Mouse (Mus musculus): Measurements from ENCODE around the gene Cacna1c. TPM values are rescaled to one million over a fixed set of nuclear protein-coding genes. Genes with fewer than 3 reads are reported as not detected.
A peak's percentile ranks its signal among the peaks of the same experiment; 100 is the strongest.

Gene Cacna1c
- total and polyA plus RNA-seq, 2 experiments from 2014 or later = 5.1 to 39.4 TPM

DNA sequence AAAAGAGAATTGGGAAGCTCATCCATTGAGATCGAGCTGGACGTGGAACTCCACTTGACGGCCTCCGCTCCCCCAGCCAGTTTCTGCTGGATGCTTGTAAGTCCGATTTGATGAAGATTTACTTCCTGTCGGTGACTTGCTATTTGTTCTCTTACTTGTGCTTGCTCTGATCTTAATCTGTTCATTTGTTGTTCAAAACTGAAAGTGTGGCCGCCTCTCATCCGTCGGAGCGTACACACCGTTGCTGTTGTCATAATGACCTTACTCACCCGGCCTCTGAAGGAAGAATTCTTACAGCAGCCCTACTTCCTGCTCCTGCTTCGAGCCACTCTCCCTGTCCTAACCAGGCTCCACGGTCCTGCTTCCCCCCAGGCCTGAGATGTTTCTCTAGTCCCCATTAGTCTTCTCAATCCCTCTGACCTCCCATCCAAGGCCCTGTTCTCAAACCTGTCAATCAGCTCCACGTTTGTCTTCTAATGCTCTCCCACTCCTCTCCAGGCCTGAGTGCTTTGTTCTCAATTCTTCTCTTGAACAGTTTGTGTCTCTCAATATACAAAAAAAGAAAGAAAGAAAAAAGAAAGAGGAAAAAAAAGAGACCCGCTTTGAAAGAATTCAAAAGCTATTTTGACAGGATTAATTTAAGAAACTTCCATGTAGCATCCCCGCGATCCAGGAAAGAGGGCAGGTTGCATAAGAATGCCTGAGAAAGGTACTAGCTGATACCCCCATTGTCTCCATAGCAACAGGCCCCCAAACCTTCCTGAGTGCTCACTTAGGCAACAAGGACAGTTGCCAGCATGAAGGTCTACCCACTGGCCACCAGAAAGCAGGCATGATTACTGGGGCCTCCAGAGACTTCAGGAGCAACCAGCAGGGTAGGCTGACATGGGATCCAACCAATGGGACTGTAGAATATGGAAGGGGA is 331.3 kb downstream of the Cacna1c start:
- ATAC-seq (no peak), DNase-seq (ENCODE audit: low spot score) (no peak)
- H3K27ac ChIP-seq = no peak overlapping the region
- H3K4me2 ChIP-seq (ENCODE audit: low read depth, low read length) = no peak overlapping the region
- 67% methylated on average over 18 of the region's 18 CpGs for WGBS
- H3K36me3 ChIP-seq (ENCODE audit: insufficient read depth, low read length) = no peaks in the 10 kb centered on the region
- H3K9me3 ChIP-seq (ENCODE audit: low read length) = no peaks in the 10 kb centered on the region
- no peak overlapping the region for H3K4me3 ChIP-seq (ENCODE audit: low read length)
- peaks cover 6% of the 10 kb centered on the region; the same call in 1 of the 2 replicates for H3K4me1 ChIP-seq (ENCODE audit: insufficient read depth, low read length)
- no peaks in the 10 kb centered on the region for H3K27me3 ChIP-seq (ENCODE audit: insufficient read depth, low read length)
- no peak for TF ChIP-seq CTCF (IDR thresholded peaks at IDR 0.05; ENCODE audit: low read depth)
- H3K9ac ChIP-seq (replicated peaks; ENCODE audit: low read length) = no peak overlapping the region

DNA sequence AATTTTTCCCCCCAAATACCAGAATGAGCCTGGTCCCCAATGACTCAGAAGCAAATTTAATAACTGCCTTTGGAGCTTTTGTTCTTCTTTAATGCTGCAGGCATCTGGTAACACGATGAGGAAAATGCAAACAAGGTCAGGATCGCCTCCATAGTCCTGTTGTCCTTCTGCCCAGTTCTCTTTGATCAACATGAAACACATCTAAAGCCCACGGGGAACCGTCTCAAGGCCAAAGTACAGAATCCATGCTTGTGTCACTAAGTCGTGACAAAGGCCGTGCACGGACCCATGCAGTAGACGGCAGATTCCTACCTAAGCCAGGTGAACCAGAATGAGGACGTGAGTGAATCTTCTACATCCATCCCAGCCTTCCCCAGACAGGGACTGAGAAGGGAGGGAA is 333.5 kb downstream of the Cacna1c start:
- ATAC-seq (no peak), DNase-seq (ENCODE audit: low spot score) (no peak)
- no peak overlapping the region for H3K9ac ChIP-seq (replicated peaks; ENCODE audit: low read length)
- H3K36me3 ChIP-seq (ENCODE audit: insufficient read depth, low read length) = no peaks in the 10 kb centered on the region
- H3K9me3 ChIP-seq (ENCODE audit: low read length) = no peaks in the 10 kb centered on the region
- peaks cover 6% of the 10 kb centered on the region; the same call in 1 of the 2 replicates for H3K4me1 ChIP-seq (ENCODE audit: insufficient read depth, low read length)
- H3K4me2 ChIP-seq (ENCODE audit: low read depth, low read length) = no peak overlapping the region
- H3K27ac ChIP-seq = no peak overlapping the region
- 87% methylated on average over 9 of the region's 9 CpGs for WGBS
- H3K4me3 ChIP-seq (ENCODE audit: low read length) = no peak overlapping the region
- H3K27me3 ChIP-seq (ENCODE audit: insufficient read depth, low read length) = no peaks in the 10 kb centered on the region
- no peak for TF ChIP-seq CTCF (IDR thresholded peaks at IDR 0.05; ENCODE audit: low read depth)

DNA sequence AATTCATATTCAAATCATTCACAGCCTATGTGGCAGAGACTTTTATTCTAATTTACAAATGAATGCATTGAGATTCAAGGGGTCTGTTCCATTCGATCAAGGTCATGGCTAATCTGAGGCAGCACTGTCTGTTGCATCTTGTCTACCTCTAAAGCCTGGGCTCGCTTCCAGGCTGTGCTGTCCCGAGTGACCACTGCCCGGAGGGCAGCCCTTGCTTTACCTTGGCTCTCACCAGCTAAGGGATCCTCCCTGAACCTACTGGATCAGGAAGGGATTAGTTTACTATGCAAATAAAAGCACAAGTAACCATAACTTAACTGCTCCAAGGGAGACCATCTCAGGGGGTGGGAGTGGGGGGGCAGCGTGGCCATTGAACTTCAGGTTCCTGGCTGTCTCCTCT is 334.1 kb downstream of the Cacna1c start:
- H3K4me2 ChIP-seq (ENCODE audit: low read depth, low read length) = no peak overlapping the region
- H3K9ac ChIP-seq (replicated peaks; ENCODE audit: low read length) = no peak overlapping the region
- no peaks in the 10 kb centered on the region for H3K36me3 ChIP-seq (ENCODE audit: insufficient read depth, low read length)
- H3K4me3 ChIP-seq (ENCODE audit: low read length) = no peak overlapping the region
- H3K4me1 ChIP-seq (ENCODE audit: insufficient read depth, low read length) = peaks cover 6% of the 10 kb centered on the region; the same call in 1 of the 2 replicates
- DNase-seq (ENCODE audit: low spot score) (no peak), ATAC-seq (no peak)
- no peak overlapping the region for H3K27ac ChIP-seq
- TF ChIP-seq CTCF (IDR thresholded peaks at IDR 0.05; ENCODE audit: low read depth) = no peak
- H3K27me3 ChIP-seq (ENCODE audit: insufficient read depth, low read length) = no peaks in the 10 kb centered on the region
- 57% methylated on average over 5 of the region's 5 CpGs for WGBS
- H3K9me3 ChIP-seq (ENCODE audit: low read length) = no peaks in the 10 kb centered on the region

DNA sequence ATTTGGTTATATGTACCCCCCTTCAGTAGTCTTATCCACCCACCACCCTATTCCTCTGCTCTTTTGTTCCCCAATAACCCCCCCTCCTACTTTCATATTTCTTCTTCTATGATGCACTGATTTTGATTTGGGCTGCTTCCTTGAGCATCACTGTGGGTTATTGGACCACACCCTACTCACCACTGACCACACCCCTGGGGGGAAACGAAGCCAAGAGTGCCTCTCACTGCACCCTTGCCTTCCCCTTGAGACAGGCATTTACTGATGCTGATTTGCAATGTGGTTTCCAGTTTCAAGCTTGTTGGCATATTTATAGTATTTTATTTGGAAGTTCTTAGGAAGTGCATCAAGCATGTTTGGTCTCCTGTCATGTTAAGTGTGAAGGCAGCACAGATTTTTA is 337.8 kb downstream of the Cacna1c start:
- no peaks in the 10 kb centered on the region for H3K36me3 ChIP-seq (ENCODE audit: insufficient read depth, low read length)
- no peaks in the 10 kb centered on the region; the same call in 1 of the 2 replicates for H3K4me1 ChIP-seq (ENCODE audit: insufficient read depth, low read length)
- H3K9ac ChIP-seq (replicated peaks; ENCODE audit: low read length) = no peak overlapping the region
- H3K4me3 ChIP-seq (ENCODE audit: low read length) = no peak overlapping the region
- 53% methylated on average over 1 of the region's 1 CpGs for WGBS
- no peaks in the 10 kb centered on the region for H3K27me3 ChIP-seq (ENCODE audit: insufficient read depth, low read length)
- ATAC-seq = no peak
- H3K4me2 ChIP-seq (ENCODE audit: low read depth, low read length) = no peak overlapping the region
- DNase-seq (ENCODE audit: low spot score) = no peak
- TF ChIP-seq CTCF (IDR thresholded peaks at IDR 0.05; ENCODE audit: low read depth) = no peak
- H3K27ac ChIP-seq = no peak overlapping the region
- no peaks in the 10 kb centered on the region for H3K9me3 ChIP-seq (ENCODE audit: low read length)

DNA sequence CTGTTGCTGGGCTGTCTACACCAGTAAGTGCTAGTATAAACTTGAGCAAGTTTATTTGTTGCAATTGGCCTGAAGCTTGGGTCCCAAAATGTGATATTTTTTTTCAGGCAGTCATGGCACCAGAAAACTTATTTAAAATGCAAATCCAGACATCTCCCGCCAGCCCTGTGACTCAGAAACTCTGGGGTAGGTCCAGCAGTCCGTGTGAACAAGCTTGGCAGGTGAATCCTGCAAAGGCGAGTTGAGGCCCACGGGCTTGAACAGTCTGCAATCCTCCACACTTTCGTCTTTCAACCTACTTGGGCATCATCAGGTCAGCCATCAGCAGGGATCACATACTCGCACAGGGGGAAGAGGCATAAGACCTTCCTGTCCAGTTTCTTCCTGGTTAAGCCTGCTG is 344.1 kb downstream of the Cacna1c start:
- Histone ChIP-seq H3K9ac (replicated peaks; ENCODE audit: low read length) (no peak overlapping the region), H3K27me3 (ENCODE audit: insufficient read depth, low read length) (no peaks in the 10 kb centered on the region), H3K4me3 (ENCODE audit: low read length) (no peak overlapping the region), H3K4me2 (ENCODE audit: low read depth, low read length) (no peak overlapping the region), H3K27ac (no peak overlapping the region), H3K36me3 (ENCODE audit: insufficient read depth, low read length) (no peaks in the 10 kb centered on the region), H3K4me1 (ENCODE audit: insufficient read depth, low read length) (no peaks in the 10 kb centered on the region; the same call in 1 of the 2 replicates), H3K9me3 (ENCODE audit: low read length) (no peaks in the 10 kb centered on the region)
- no peak for DNase-seq (ENCODE audit: low spot score)
- ATAC-seq = no peak
- no peak for TF ChIP-seq CTCF (IDR thresholded peaks at IDR 0.05; ENCODE audit: low read depth)
- WGBS = 58% methylated on average over 6 of the region's 6 CpGs

DNA sequence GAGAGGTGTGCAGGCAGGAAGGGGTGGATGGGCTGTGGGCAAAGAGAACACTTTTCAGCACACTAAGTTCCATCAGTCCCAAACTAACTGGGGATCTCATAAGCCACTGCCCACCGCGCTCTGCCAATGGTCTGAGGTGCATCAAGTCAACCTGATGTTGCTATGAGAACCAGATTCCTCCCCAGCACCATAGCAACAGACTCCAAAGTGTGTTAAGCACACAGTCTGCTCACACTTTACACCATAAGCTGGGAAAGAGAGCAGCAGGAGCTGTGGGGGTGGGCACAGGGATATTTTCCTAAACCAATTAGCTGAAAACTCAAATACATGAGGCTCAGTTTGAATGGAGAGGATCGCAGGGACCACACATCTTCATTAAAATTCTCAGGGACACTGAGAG is 345.1 kb downstream of the Cacna1c start:
- H3K27ac ChIP-seq = no peak overlapping the region
- no peak overlapping the region for H3K4me3 ChIP-seq (ENCODE audit: low read length)
- peaks cover 2% of the 10 kb centered on the region; the same call in 1 of the 2 replicates for H3K4me1 ChIP-seq (ENCODE audit: insufficient read depth, low read length)
- TF ChIP-seq CTCF (IDR thresholded peaks at IDR 0.05; ENCODE audit: low read depth) = no peak
- ATAC-seq = no peak
- H3K27me3 ChIP-seq (ENCODE audit: insufficient read depth, low read length) = no peaks in the 10 kb centered on the region
- no peak overlapping the region for H3K9ac ChIP-seq (replicated peaks; ENCODE audit: low read length)
- H3K36me3 ChIP-seq (ENCODE audit: insufficient read depth, low read length) = no peaks in the 10 kb centered on the region
- DNase-seq (ENCODE audit: low spot score) = no peak
- WGBS = 52% methylated on average over 3 of the region's 3 CpGs
- H3K9me3 ChIP-seq (ENCODE audit: low read length) = no peaks in the 10 kb centered on the region
- H3K4me2 ChIP-seq (ENCODE audit: low read depth, low read length) = no peak overlapping the region

DNA sequence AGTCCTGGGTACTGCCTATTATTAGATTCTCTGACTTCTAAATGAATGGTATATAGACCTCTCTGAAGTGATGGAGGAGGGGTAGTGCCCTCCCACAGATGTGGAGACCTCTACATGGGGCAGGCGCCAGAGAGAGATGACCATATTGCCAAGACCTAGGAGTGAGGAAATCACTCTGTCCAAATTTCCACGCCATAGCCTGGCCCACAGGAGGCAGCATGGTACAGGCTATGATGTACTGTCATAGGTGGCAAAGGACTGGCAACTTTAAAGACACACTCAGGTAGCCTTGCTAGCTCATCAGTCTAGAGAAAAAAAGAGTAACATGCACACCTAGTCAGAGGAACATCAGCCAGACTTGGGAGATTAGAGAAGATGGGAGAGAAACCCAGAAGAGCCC is 347.6 kb downstream of the Cacna1c start:
- 89% methylated on average over 2 of the region's 2 CpGs for WGBS
- no peak for ATAC-seq
- no peak overlapping the region for H3K9ac ChIP-seq (replicated peaks; ENCODE audit: low read length)
- TF ChIP-seq CTCF (IDR thresholded peaks at IDR 0.05; ENCODE audit: low read depth) = peak; percentile 18; the same call in 1 of the 2 replicates
- H3K9me3 ChIP-seq (ENCODE audit: low read length) = no peaks in the 10 kb centered on the region
- H3K36me3 ChIP-seq (ENCODE audit: insufficient read depth, low read length) = no peaks in the 10 kb centered on the region
- no peak overlapping the region for H3K4me3 ChIP-seq (ENCODE audit: low read length)
- no peak overlapping the region for H3K27ac ChIP-seq
- DNase-seq (ENCODE audit: low spot score) = no peak
- H3K4me2 ChIP-seq (ENCODE audit: low read depth, low read length) = no peak overlapping the region
- H3K4me1 ChIP-seq (ENCODE audit: insufficient read depth, low read length) = peaks cover 7% of the 10 kb centered on the region; the same call in 1 of the 2 replicates
- H3K27me3 ChIP-seq (ENCODE audit: insufficient read depth, low read length) = no peaks in the 10 kb centered on the region

All from hindbrain, postnatal 0 days (tissue).